Mouse (Mus musculus): ENCODE data around the gene Rnf34.

The Rnf34 gene

GRCm38 (mm10) chr5:122872626-122873025, 22.8 kb downstream of the Rnf34 start:
- DNase-seq (ENCODE audit: extremely low spot score, low spot score), result no peak

- no peak for DNase-seq (ENCODE audit: extremely low spot score, low spot score)
These were observed 23.7 kb downstream of the Rnf34 start for GRCm38 (mm10) chr5:122873573-122873972.

GRCm38 (mm10) chr5:122874359-122874758, 24.5 kb downstream of the Rnf34 start:
- DNase-seq (ENCODE audit: extremely low spot score, low spot score), result no peak

- no peak for DNase-seq (ENCODE audit: extremely low spot score, low spot score)
These were observed 26.8 kb downstream of the Rnf34 start for GRCm38 (mm10) chr5:122876671-122877070.

- no peak for DNase-seq (ENCODE audit: extremely low spot score, low spot score)
These were observed 30.6 kb downstream of the Rnf34 start for GRCm38 (mm10) chr5:122880241-122880980.

GRCm38 (mm10) chr5:122881313-122881712, 31.5 kb downstream of the Rnf34 start:
- peak; percentile 66 for DNase-seq (ENCODE audit: extremely low spot score, low spot score)

- DNase-seq (ENCODE audit: extremely low spot score, low spot score), result no peak
These were observed 32.6 kb downstream of the Rnf34 start for GRCm38 (mm10) chr5:122882256-122883050.

- no peak for DNase-seq (ENCODE audit: extremely low spot score, low spot score)
These were observed 33.4 kb downstream of the Rnf34 start for GRCm38 (mm10) chr5:122883237-122883636.

GRCm38 (mm10) chr5:122883652-122884235, 33.9 kb downstream of the Rnf34 start:
- DNase-seq (ENCODE audit: extremely low spot score, low spot score), result no peak

- DNase-seq (ENCODE audit: extremely low spot score, low spot score), result no peak
These were observed 34.9 kb downstream of the Rnf34 start for GRCm38 (mm10) chr5:122884594-122885348.

GRCm38 (mm10) chr5:122887033-122887432, 37.2 kb downstream of the Rnf34 start:
- no peak for DNase-seq (ENCODE audit: extremely low spot score, low spot score)

- no peak for DNase-seq (ENCODE audit: extremely low spot score, low spot score)
These were observed 38.2 kb downstream of the Rnf34 start for GRCm38 (mm10) chr5:122887926-122888611.

- no peak for DNase-seq (ENCODE audit: extremely low spot score, low spot score)
These were observed 38.9 kb downstream of the Rnf34 start for GRCm38 (mm10) chr5:122888612-122889214.

- no peak for DNase-seq (ENCODE audit: extremely low spot score, low spot score)
These were observed 40.5 kb downstream of the Rnf34 start for GRCm38 (mm10) chr5:122890396-122890795.

- no peak for DNase-seq (ENCODE audit: extremely low spot score, low spot score)
These were observed 43.4 kb downstream of the Rnf34 start for GRCm38 (mm10) chr5:122893270-122893669.

GRCm38 (mm10) chr5:122894007-122894637, 44.3 kb downstream of the Rnf34 start:
- peak; percentile 46 for DNase-seq (ENCODE audit: extremely low spot score, low spot score)

GRCm38 (mm10) chr5:122894821-122895220, 45.0 kb downstream of the Rnf34 start:
- no peak for DNase-seq (ENCODE audit: extremely low spot score, low spot score)

- no peak for DNase-seq (ENCODE audit: extremely low spot score, low spot score)
These were observed 48.3 kb downstream of the Rnf34 start for GRCm38 (mm10) chr5:122898153-122898552.

- peak; percentile 63 for DNase-seq (ENCODE audit: extremely low spot score, low spot score)
These were observed 49.3 kb downstream of the Rnf34 start for GRCm38 (mm10) chr5:122898963-122899776.

Data from neural tube, embryonic 10.5 days (tissue).